Mouse (Mus musculus) brain, embryonic 14.5 days (tissue): ENCODE measurements around the gene C5ar2.

Source experiments
- CTCF ChIP-seq: fragments of 200-500 bp; IDR thresholded peaks from 2 replicates; pipeline ENCODE4 v1.5.1; 2012; ENCODE audit warnings: inconsistent platforms, mild to moderate bottlenecking, moderate library complexity, borderline replicate concordance; ENCODE audit not compliant: insufficient read depth, insufficient read length; ENCODE audit errors: extremely low read depth
- POLR2A ChIP-seq: fragments of 200-500 bp; IDR thresholded peaks from 2 replicates; pipeline ENCODE4 v1.6.1; 2012; ENCODE audit warnings: mild to moderate bottlenecking, inconsistent platforms, borderline replicate concordance; ENCODE audit not compliant: poor library complexity, insufficient read depth, insufficient read length, severe bottlenecking; ENCODE audit errors: extremely low read depth

GRCm38 (mm10) chr7:16210862-16211365, 33.0 kb downstream of the C5ar2 start:
- no peak for TF ChIP-seq POLR2A
- no peak for TF ChIP-seq CTCF
